Mouse (Mus musculus) olfactory bulb, adult 2 months (tissue): Measurements from ENCODE around the gene Farp1.

Experiments used
- CTCF ChIP-seq: fragments of 200-500 bp; IDR thresholded peaks from 2 replicates; pipeline ENCODE4 v1.5.1; 2012; ENCODE audit warnings: low read depth, mild to moderate bottlenecking, low read length, moderate library complexity; ENCODE audit not compliant: insufficient read depth
- POLR2A ChIP-seq: fragments of 200-500 bp; IDR thresholded peaks from 2 replicates; pipeline ENCODE4 v1.6.1; 2012; ENCODE audit warnings: mild to moderate bottlenecking, low read depth, low read length, moderate library complexity; ENCODE audit not compliant: insufficient read depth

DNA sequence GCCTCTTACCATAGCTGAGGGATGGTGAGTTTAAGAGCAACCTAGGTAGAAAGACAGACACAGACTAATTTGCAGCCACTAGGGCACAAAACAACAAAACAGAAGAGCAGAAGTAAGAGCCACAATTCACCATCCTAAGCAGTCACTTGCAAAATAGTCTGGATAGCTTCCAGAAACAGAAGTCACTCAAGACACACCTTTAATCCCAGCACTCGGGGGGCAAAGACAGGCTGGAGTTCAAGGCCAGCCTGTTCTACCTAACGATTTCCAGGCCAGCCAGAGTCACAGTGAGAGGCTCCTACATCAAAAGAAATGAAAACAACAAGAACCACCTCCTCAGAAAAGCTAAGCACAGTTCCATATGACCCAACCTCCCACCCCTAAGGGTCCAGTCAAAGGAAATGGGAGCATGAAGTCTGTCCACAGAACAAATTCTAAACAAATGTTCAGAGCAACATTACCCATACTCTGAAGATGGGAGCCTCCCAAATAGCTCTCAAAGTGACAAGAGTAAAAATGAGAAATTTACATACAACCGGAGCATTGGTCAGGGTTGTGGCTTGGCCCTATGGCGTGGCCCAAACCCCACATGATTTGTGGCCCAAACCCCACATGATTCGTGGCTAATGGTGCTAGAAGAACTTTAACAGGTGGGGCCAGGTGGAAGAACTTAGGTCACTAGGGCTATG lies 294.5 kb downstream of the Farp1 start:
- TF ChIP-seq POLR2A (no peak), CTCF (no peak)
